Mouse (Mus musculus): ENCODE measurements at regions not wholly inside any gene's neighbourhood (a gene's known extent, or its start where the extent isn't known, plus 50 kb on each side); places are given as distances from the start of the nearest gene placed in this dataset.
"Not testable (repeated sequence)": the region's sequence is repeated elsewhere in the genome, so short reads cannot be mapped to it uniquely, and the experiment has no call there.

- no peak for TF ChIP-seq CTCF (IDR thresholded peaks at IDR 0.05; ENCODE audit: low read depth)
- H3K27ac ChIP-seq (ENCODE audit: low read depth), result no peak overlapping the region
- no peak overlapping the region for H3K4me3 ChIP-seq (ENCODE audit: low read depth, low read length)
- no peaks in the 10 kb centered on the region for H3K27me3 ChIP-seq (ENCODE audit: control insufficient read depth, insufficient read depth, low read length)
- H3K9me3 ChIP-seq (replicated peaks; ENCODE audit: control insufficient read depth, low read length), result no peaks in the 10 kb centered on the region
- H3K9ac ChIP-seq (replicated peaks; ENCODE audit: low read depth, low read length), result no peak overlapping the region
- no peaks in the 10 kb centered on the region for H3K36me3 ChIP-seq (replicated peaks; ENCODE audit: control insufficient read depth, insufficient read depth, low read length)
- no peak for ATAC-seq (ENCODE audit: insufficient read depth, low read depth)
- DNase-seq (ENCODE audit: low spot score), result no peak
- H3K4me2 ChIP-seq (ENCODE audit: low read depth, low read length), result no peak overlapping the region
- no peaks in the 10 kb centered on the region for H3K4me1 ChIP-seq (ENCODE audit: control insufficient read depth, insufficient read depth)
- 64% methylated on average over 8 of the region's 8 CpGs for WGBS
Observed at GRCm38 (mm10) chr8:81286280-81287034, 55.9 kb upstream of the Inpp4b start.

GRCm38 (mm10) chr8:81260089-81260488, 82.3 kb upstream of the Inpp4b start:
- Histone ChIP-seq H3K4me3 (ENCODE audit: low read depth, low read length) (no peak overlapping the region), H3K9me3 (replicated peaks; ENCODE audit: control insufficient read depth, low read length) (no peaks in the 10 kb centered on the region), H3K27ac (ENCODE audit: low read depth) (no peak overlapping the region), H3K27me3 (ENCODE audit: control insufficient read depth, insufficient read depth, low read length) (no peaks in the 10 kb centered on the region), H3K4me2 (ENCODE audit: low read depth, low read length) (no peak overlapping the region), H3K4me1 (ENCODE audit: control insufficient read depth, insufficient read depth) (no peaks in the 10 kb centered on the region), H3K9ac (replicated peaks; ENCODE audit: low read depth, low read length) (no peak overlapping the region), H3K36me3 (replicated peaks; ENCODE audit: control insufficient read depth, insufficient read depth, low read length) (no peaks in the 10 kb centered on the region)
- ATAC-seq (ENCODE audit: insufficient read depth, low read depth) (no peak), DNase-seq (ENCODE audit: low spot score) (no peak)
- TF ChIP-seq CTCF (IDR thresholded peaks at IDR 0.05; ENCODE audit: low read depth), result no peak
- no peak for TF ChIP-seq EP300 (IDR thresholded peaks at IDR 0.05; ENCODE audit: low read depth)
- WGBS, result 80% methylated on average over 2 of the region's 2 CpGs

- DNase-seq (ENCODE audit: low spot score) (no peak), ATAC-seq (ENCODE audit: insufficient read depth, low read depth) (no peak)
- Histone ChIP-seq H3K9me3 (replicated peaks; ENCODE audit: control insufficient read depth, low read length) (no peaks in the 10 kb centered on the region), H3K4me2 (ENCODE audit: low read depth, low read length) (no peak overlapping the region), H3K4me3 (ENCODE audit: low read depth, low read length) (no peak overlapping the region), H3K9ac (replicated peaks; ENCODE audit: low read depth, low read length) (no peak overlapping the region), H3K27ac (ENCODE audit: low read depth) (no peak overlapping the region), H3K4me1 (ENCODE audit: control insufficient read depth, insufficient read depth) (no peaks in the 10 kb centered on the region), H3K36me3 (replicated peaks; ENCODE audit: control insufficient read depth, insufficient read depth, low read length) (no peaks in the 10 kb centered on the region), H3K27me3 (ENCODE audit: control insufficient read depth, insufficient read depth, low read length) (no peaks in the 10 kb centered on the region)
- TF ChIP-seq CTCF (IDR thresholded peaks at IDR 0.05; ENCODE audit: low read depth) (no peak), EP300 (IDR thresholded peaks at IDR 0.05; ENCODE audit: low read depth) (no peak)
- 54% methylated on average over 3 of the region's 3 CpGs for WGBS
Observed at GRCm38 (mm10) chr8:81223872-81224271, 118.5 kb upstream of the Inpp4b start.

- not testable (repeated sequence) for ATAC-seq (ENCODE audit: insufficient read depth, low read depth); DNase-seq (ENCODE audit: low spot score)
Observed at GRCm38 (mm10) chr8:81187061-81187790, 155.1 kb upstream of the Inpp4b start.

GRCm38 (mm10) chr8:81175537-81175936, 160.8 kb upstream of the Usp38 start:
- TF ChIP-seq EP300 (IDR thresholded peaks at IDR 0.05; ENCODE audit: low read depth), result no peak
- TF ChIP-seq CTCF (IDR thresholded peaks at IDR 0.05; ENCODE audit: low read depth), result no peak
- Histone ChIP-seq H3K27ac (ENCODE audit: low read depth) (no peak overlapping the region), H3K4me2 (ENCODE audit: low read depth, low read length) (no peak overlapping the region), H3K4me3 (ENCODE audit: low read depth, low read length) (no peak overlapping the region), H3K9ac (replicated peaks; ENCODE audit: low read depth, low read length) (no peak overlapping the region), H3K36me3 (replicated peaks; ENCODE audit: control insufficient read depth, insufficient read depth, low read length) (no peaks in the 10 kb centered on the region), H3K27me3 (ENCODE audit: control insufficient read depth, insufficient read depth, low read length) (no peaks in the 10 kb centered on the region), H3K9me3 (replicated peaks; ENCODE audit: control insufficient read depth, low read length) (no peaks in the 10 kb centered on the region), H3K4me1 (ENCODE audit: control insufficient read depth, insufficient read depth) (0 out of 2 replicates have a peak, but pooled peaks cover 4% of the 10 kb centered on the region)
- WGBS, result 29% methylated on average over 1 of the region's 1 CpGs
- DNase-seq (ENCODE audit: low spot score) (no peak), ATAC-seq (ENCODE audit: insufficient read depth, low read depth) (no peak)

More at GRCm38 (mm10) chr8:81187061-81187790, 155.1 kb upstream of the Inpp4b start:
- H3K4me3 ChIP-seq (ENCODE audit: low read depth, low read length); H3K4me2 ChIP-seq (ENCODE audit: low read depth, low read length); H3K4me1 ChIP-seq (ENCODE audit: control insufficient read depth, insufficient read depth); H3K9me3 ChIP-seq (replicated peaks; ENCODE audit: control insufficient read depth, low read length); H3K27me3 ChIP-seq (ENCODE audit: control insufficient read depth, insufficient read depth, low read length); H3K9ac ChIP-seq (replicated peaks; ENCODE audit: low read depth, low read length); H3K27ac ChIP-seq (ENCODE audit: low read depth); H3K36me3 ChIP-seq (replicated peaks; ENCODE audit: control insufficient read depth, insufficient read depth, low read length): not testable (repeated sequence)
- WGBS, result 73% methylated on average over 11 of the region's 11 CpGs

Measured in heart, postnatal 0 days (tissue).